Mouse (Mus musculus) CH12.LX (cell line): ENCODE data around the gene Zfp287. TPM values are rescaled to one million over a fixed set of nuclear protein-coding genes. Genes with fewer than 3 reads are reported as not detected.

Experiments
- DNase-seq: peaks from one replicate; pipeline ENCODE4 v3.0.0-alpha.2; 2013; ENCODE audit errors: extremely low read depth
- H3K27ac ChIP-seq: 2 replicates; pipeline ENCODE4 v1.5.1; 2012; ENCODE audit warnings: low read depth, mild to moderate bottlenecking, control low read depth, moderate library complexity; ENCODE audit not compliant: insufficient read depth
- H3K27me3 ChIP-seq: replicated peaks from 2 replicates; pipeline ENCODE3; 2012; ENCODE audit warnings: inconsistent platforms
- H3K36me3 ChIP-seq, 2 experiments: replicated peaks in 1 of 2; 2 replicates each; pipeline versions ENCODE3 to v1.6.1; 2012; ENCODE audit warnings: inconsistent platforms in 1 of 2, low read length in 1 of 2, mild to moderate bottlenecking in 1 of 2, mixed read lengths in 1 of 2, moderate library complexity in 1 of 2; ENCODE audit not compliant: control insufficient read depth in 1 of 2, insufficient read depth in 1 of 2
- H3K4me1 ChIP-seq, 2 experiments: 2 replicates each; pipeline ENCODE4 v1.6.1; 2012; ENCODE audit warnings: inconsistent platforms in 1 of 2, moderate library complexity in 1 of 2; ENCODE audit not compliant: insufficient read depth in 2 of 2, control insufficient read depth in 1 of 2
- H3K4me2 ChIP-seq: 2 replicates; pipeline ENCODE4 v1.6.1; 2012; ENCODE audit warnings: low read depth, mild to moderate bottlenecking, control low read depth; ENCODE audit not compliant: poor library complexity, insufficient read depth, severe bottlenecking
- H3K4me3 ChIP-seq, 3 experiments: fragments of 150-350 bp in 1 of 3; sonication (generic) in 1 of 3; replicated peaks in 1 of 3; 2 replicates each; pipeline versions ENCODE3 to v1.5.1; 2011 to 2012; ENCODE audit warnings: low read depth in 2 of 3, low read length in 2 of 3, mild to moderate bottlenecking in 2 of 3, moderate library complexity in 2 of 3, control low read depth in 1 of 3, improper control_type of control experiment in 1 of 3, inconsistent platforms in 1 of 3, mixed read lengths in 1 of 3; ENCODE audit not compliant: poor library complexity in 1 of 3
- H3K79me2 ChIP-seq: replicated peaks from 2 replicates; pipeline ENCODE4 v1.6.1; 2012; ENCODE audit warnings: mild to moderate bottlenecking, moderate library complexity; ENCODE audit not compliant: control insufficient read depth, poor library complexity, insufficient read depth, severe bottlenecking; ENCODE audit errors: extremely low read depth
- H3K9ac ChIP-seq: 2 replicates; pipeline ENCODE4 v1.6.1; 2012; ENCODE audit warnings: low read depth, mild to moderate bottlenecking, control low read depth, moderate library complexity; ENCODE audit not compliant: insufficient read depth
- H3K9me3 ChIP-seq: replicated peaks from 2 replicates; pipeline ENCODE3; 2012; ENCODE audit warnings: low read length, inconsistent platforms, mixed read lengths
- BHLHE40 ChIP-seq: IDR thresholded peaks from 2 replicates; pipeline ENCODE4 v1.6.1; 2011; ENCODE audit warnings: mild to moderate bottlenecking, low read depth, low read length, improper control_type of control experiment
- CHD1 ChIP-seq: IDR thresholded peaks from 2 replicates; pipeline ENCODE4 v1.6.1; 2012; ENCODE audit warnings: low read depth, low read length, improper control_type of control experiment, inconsistent platforms
- CHD2 ChIP-seq: IDR thresholded peaks from 2 replicates; pipeline ENCODE4 v1.6.1; 2011; ENCODE audit warnings: low read length, improper control_type of control experiment
- CTCF ChIP-seq, 2 experiments: IDR thresholded peaks in 1 of 2; conservative IDR thresholded peaks in 1 of 2; 2 replicates each; pipeline ENCODE4 v1.5.1; 2011 to 2012; ENCODE audit warnings: low read depth in 2 of 2, low read length in 2 of 2, improper control_type of control experiment in 1 of 2, inconsistent platforms in 1 of 2, mild to moderate bottlenecking in 1 of 2, moderate library complexity in 1 of 2
- E2F4 ChIP-seq: IDR thresholded peaks from 2 replicates; pipeline ENCODE4 v1.6.1; 2011; ENCODE audit warnings: low read depth, low read length, improper control_type of control experiment; ENCODE audit not compliant: insufficient replicate concordance
- ELF1 ChIP-seq: IDR thresholded peaks from 2 replicates; pipeline ENCODE4 v1.6.1; 2014; ENCODE audit warnings: low read depth, mild to moderate bottlenecking, inconsistent platforms, low read length, improper control_type of control experiment
- EP300 ChIP-seq: IDR thresholded peaks from 2 replicates; pipeline ENCODE4 v1.6.1; 2011; ENCODE audit warnings: low read length, improper control_type of control experiment
- ETS1 ChIP-seq: conservative IDR thresholded peaks from 2 replicates; pipeline ENCODE4 v1.6.1; 2012; ENCODE audit warnings: low read depth, mild to moderate bottlenecking, inconsistent platforms, low read length, improper control_type of control experiment, moderate library complexity
- GABPA ChIP-seq: IDR thresholded peaks from 2 replicates; pipeline ENCODE4 v1.6.1; 2012; ENCODE audit warnings: low read depth, low read length, improper control_type of control experiment, inconsistent platforms; ENCODE audit not compliant: insufficient replicate concordance
- HCFC1 ChIP-seq: IDR thresholded peaks from 2 replicates; pipeline ENCODE4 v1.6.1; 2012; ENCODE audit warnings: low read depth, mild to moderate bottlenecking, inconsistent platforms, low read length, improper control_type of control experiment
- IRF4 ChIP-seq: IDR thresholded peaks from 2 replicates; pipeline ENCODE4 v1.6.1; 2014; ENCODE audit warnings: low read depth, mild to moderate bottlenecking, inconsistent platforms, low read length, improper control_type of control experiment
- JUN ChIP-seq: IDR thresholded peaks from 2 replicates; pipeline ENCODE4 v1.6.1; 2011; ENCODE audit warnings: low read depth, mild to moderate bottlenecking, low read length, improper control_type of control experiment, moderate library complexity; ENCODE audit not compliant: insufficient read depth
- JUND ChIP-seq: conservative IDR thresholded peaks from 2 replicates; pipeline ENCODE4 v1.6.1; 2011; ENCODE audit warnings: low read depth, low read length, improper control_type of control experiment
- KAT2A ChIP-seq: IDR thresholded peaks from 2 replicates; pipeline ENCODE4 v1.6.1; 2012; ENCODE audit warnings: low read length, improper control_type of control experiment, inconsistent platforms; ENCODE audit not compliant: insufficient replicate concordance
- MAFK ChIP-seq: IDR thresholded peaks from 2 replicates; pipeline ENCODE4 v1.6.1; 2011; ENCODE audit warnings: low read length, improper control_type of control experiment; ENCODE audit not compliant: insufficient replicate concordance
- MAX ChIP-seq: IDR thresholded peaks from 2 replicates; pipeline ENCODE4 v1.6.1; 2011; ENCODE audit warnings: low read length, improper control_type of control experiment
- MAZ ChIP-seq: IDR thresholded peaks from 2 replicates; pipeline ENCODE4 v1.6.1; 2012; ENCODE audit warnings: low read depth, mild to moderate bottlenecking, inconsistent platforms, low read length, improper control_type of control experiment, moderate library complexity
- MEF2A ChIP-seq: IDR thresholded peaks from 2 replicates; pipeline ENCODE4 v1.6.1; 2014; ENCODE audit warnings: low read depth, mild to moderate bottlenecking, inconsistent platforms, low read length, improper control_type of control experiment, borderline replicate concordance
- MXI1 ChIP-seq: IDR thresholded peaks from 2 replicates; pipeline ENCODE4 v1.6.1; 2011; ENCODE audit warnings: mild to moderate bottlenecking, low read depth, low read length, improper control_type of control experiment
- MYC ChIP-seq: IDR thresholded peaks from 2 replicates; pipeline ENCODE4 v1.6.1; 2011; ENCODE audit warnings: low read depth, mild to moderate bottlenecking, improper control_type of control experiment, low read length
- NELFE ChIP-seq: IDR thresholded peaks from 2 replicates; pipeline ENCODE4 v1.6.1; 2011; ENCODE audit warnings: low read depth, low read length, improper control_type of control experiment
- NRF1 ChIP-seq: IDR thresholded peaks from 2 replicates; pipeline ENCODE4 v1.6.1; 2014; ENCODE audit warnings: low read depth, mild to moderate bottlenecking, inconsistent platforms, low read length, improper control_type of control experiment, moderate library complexity
- PAX5 ChIP-seq: IDR thresholded peaks from 2 replicates; pipeline ENCODE4 v1.6.1; 2012; ENCODE audit warnings: low read length, inconsistent platforms, mixed read lengths
- POLR2A ChIP-seq: IDR thresholded peaks from 2 replicates; pipeline ENCODE4 v1.6.1; 2011; ENCODE audit warnings: low read depth, mild to moderate bottlenecking, improper control_type of control experiment, low read length
- POLR2AphosphoS2 ChIP-seq: IDR thresholded peaks from 2 replicates; pipeline ENCODE4 v1.6.1; 2011; ENCODE audit warnings: low read depth, low read length, improper control_type of control experiment
- RAD21 ChIP-seq: IDR thresholded peaks from 2 replicates; pipeline ENCODE4 v1.6.1; 2011; ENCODE audit warnings: low read depth, mild to moderate bottlenecking, low read length, improper control_type of control experiment, moderate library complexity
- RCOR1 ChIP-seq: conservative IDR thresholded peaks from 2 replicates; pipeline ENCODE4 v1.6.1; 2012; ENCODE audit warnings: low read depth, mild to moderate bottlenecking, inconsistent platforms, low read length, improper control_type of control experiment
- SIN3A ChIP-seq: IDR thresholded peaks from 2 replicates; pipeline ENCODE4 v1.6.1; 2012; ENCODE audit warnings: low read length, improper control_type of control experiment, inconsistent platforms
- SMC3 ChIP-seq: IDR thresholded peaks from 2 replicates; pipeline ENCODE4 v1.6.1; 2011; ENCODE audit warnings: low read depth, low read length, improper control_type of control experiment
- TBP ChIP-seq: conservative IDR thresholded peaks from 2 replicates; pipeline ENCODE4 v1.6.1; 2011; ENCODE audit warnings: low read depth, low read length, improper control_type of control experiment
- TCF12 ChIP-seq: IDR thresholded peaks from 2 replicates; pipeline ENCODE4 v1.6.1; 2014; ENCODE audit warnings: low read depth, mild to moderate bottlenecking, inconsistent platforms, low read length, improper control_type of control experiment
- UBTF ChIP-seq: IDR thresholded peaks from 2 replicates; pipeline ENCODE4 v1.6.1; 2012; ENCODE audit warnings: low read depth, mild to moderate bottlenecking, inconsistent platforms, low read length, improper control_type of control experiment, moderate library complexity
- USF1 ChIP-seq: IDR thresholded peaks from 2 replicates; pipeline ENCODE4 v1.6.1; 2014; ENCODE audit warnings: low read depth, mild to moderate bottlenecking, inconsistent platforms, low read length, improper control_type of control experiment
- USF2 ChIP-seq: conservative IDR thresholded peaks from 2 replicates; pipeline ENCODE4 v1.6.1; 2011; ENCODE audit warnings: low read depth, low read length, improper control_type of control experiment
- ZC3H11A ChIP-seq: IDR thresholded peaks from 2 replicates; pipeline ENCODE4 v1.6.1; 2012; ENCODE audit warnings: low read depth, mild to moderate bottlenecking, inconsistent platforms, low read length, improper control_type of control experiment
- ZKSCAN1 ChIP-seq: IDR thresholded peaks from 2 replicates; pipeline ENCODE4 v1.6.1; 2012; ENCODE audit warnings: low read depth, inconsistent platforms, low read length, improper control_type of control experiment, borderline replicate concordance
- ZMIZ1 ChIP-seq: IDR thresholded peaks from 2 replicates; pipeline ENCODE4 v1.6.1; 2012; ENCODE audit warnings: low read depth, mild to moderate bottlenecking, inconsistent platforms, low read length, improper control_type of control experiment
- ZNF384 ChIP-seq: IDR thresholded peaks from 2 replicates; pipeline ENCODE4 v1.6.1; 2012; ENCODE audit warnings: low read depth, low read length, improper control_type of control experiment, inconsistent platforms
- dilution Hi-C: fragments of 300-500 bp; cut with MboI; formaldehyde crosslinking; loops from 2 replicates; pipeline ENCODE4 v1.14.3; 2020; ENCODE audit warnings: low sequenced_read_pairs; ENCODE audit not compliant: extremely low pct_unique_long_range_greater_than_20kb, extremely low pct_ligation_motif_present
- in situ Hi-C: fragments of 300-500 bp; cut with MboI; formaldehyde crosslinking; loops from 3 replicates; pipeline ENCODE4 v1.14.3; 2019; ENCODE audit warnings: low sequenced_read_pairs, low pct_ligation_motif_present, low pct_unique_long_range_greater_than_20kb, mixed read lengths
- polyA plus RNA-seq: library from polyadenylated mRNA; unstranded; fragments of >175 nt; gene quantifications from 2 replicates; pipeline ENCODE4 v1.2.1, GENCODE M21; 2012; ENCODE audit warnings: low read depth; ENCODE audit not compliant: insufficient read length
- total RNA-seq, 2 experiments: library from RNA; depleted of rRNA; stranded (reverse); fragments of 300-350 nt in 1 of 2; fragments of >200 nt in 1 of 2; gene quantifications; 2 replicates each; pipeline ENCODE4 v1.2.3; 2012 to 2014

Gene Zfp287
- total and polyA plus RNA-seq, 3 experiments, result 4.8 to 7.3 (median 5.7) TPM

- Histone ChIP-seq H3K9me3 (no peaks in the 10 kb centered on the region), H3K27ac (no peak overlapping the region), H3K9ac (no peak overlapping the region), H3K36me3 (no peaks in the 10 kb centered on the region), H3K4me2 (peak overlapping the region; percentile 44), H3K4me1 (peaks cover 0 to 12% of the 10 kb centered on the region in 2 experiments; a peak in 3 of 4 replicates), H3K27me3 (peaks cover 26% of the 10 kb centered on the region), H3K4me3 (peak overlapping the region in 1 of 3 experiments; percentile 11), H3K79me2 (no peaks in the 10 kb centered on the region)
- dilution Hi-C loops (no loop called here), in situ Hi-C loops (loop anchor here (5.0 kb wide), 3 partner anchors 46 to 376 kb away; partner anchors contain the start of gene Fbxw10)
- TF ChIP-seq MAFK (no peak), MYC (0 out of 2 replicates have a peak, but pooled peaks have one; percentile 60), POLR2AphosphoS2 (no peak), USF1 (no peak), TBP (0 out of 2 replicates have a peak, but pooled peaks have one; percentile 32), JUND (no peak), E2F4 (peak; percentile 58; the same call in 1 of the 2 replicates), TCF12 (peak; percentile 62; the same call in 1 of the 2 replicates), KAT2A (no peak), ELF1 (peak; percentile 64), NELFE (peak; percentile 80; the same call in 1 of the 2 replicates), ZKSCAN1 (no peak), SMC3 (peak; percentile 92), MEF2A (peak; percentile 63; the same call in 1 of the 2 replicates), MXI1 (0 out of 2 replicates have a peak, but pooled peaks have one; percentile 61), MAZ (peak; percentile 86), PAX5 (no peak), IRF4 (peak; percentile 81), CTCF (conservative IDR thresholded peaks at IDR 0.05 in 1 of 2, IDR thresholded peaks at IDR 0.05 in 1 of 2; ENCODE audit: low read depth in 2 of 2, low read length in 2 of 2) (peak; percentile 61 to 99), EP300 (peak; percentile 26; the same call in 1 of the 2 replicates), SIN3A (peak; percentile 62; the same call in 1 of the 2 replicates), NRF1 (peak; percentile 47), USF2 (no peak), CHD1 (no peak), ZMIZ1 (peak; percentile 43; the same call in 1 of the 2 replicates), CHD2 (no peak), ETS1 (no peak), HCFC1 (peak; percentile 41), ZNF384 (peak; percentile 29; the same call in 1 of the 2 replicates), BHLHE40 (peak; percentile 40), MAX (peak; percentile 63; the same call in 1 of the 2 replicates), GABPA (no peak), POLR2A (no peak), RAD21 (peak; percentile 94), UBTF (peak; percentile 92), ZC3H11A (peak; percentile 58), RCOR1 (peak; percentile 62; the same call in 1 of the 2 replicates), JUN (no peak)
- DNase-seq, result peak; percentile 93
These were observed 24.9 kb upstream of the Zfp287 start for GRCm38 (mm10) chr11:62756456-62757142.
